Mouse (Mus musculus): ENCODE data around the gene Scp2d1. TPM values are rescaled to one million over a fixed set of nuclear protein-coding genes. Genes with fewer than 3 reads are reported as not detected.

Scp2d1 gene
- total and polyA plus RNA-seq, 2 experiments from 2014 or later: not detected

GRCm38 (mm10) chr2:144836667-144837311, 13.3 kb downstream of the Scp2d1 start:
- Histone ChIP-seq H3K9me3 (ENCODE audit: low read length) (no peaks in the 10 kb centered on the region), H3K4me2 (ENCODE audit: low read depth, low read length) (no peak overlapping the region), H3K27me3 (ENCODE audit: insufficient read depth, low read length) (no peaks in the 10 kb centered on the region), H3K27ac (no peak overlapping the region), H3K4me3 (ENCODE audit: low read length) (no peak overlapping the region), H3K36me3 (ENCODE audit: insufficient read depth, low read length) (no peaks in the 10 kb centered on the region), H3K4me1 (ENCODE audit: insufficient read depth, low read length) (no peaks in the 10 kb centered on the region), H3K9ac (replicated peaks; ENCODE audit: low read length) (no peak overlapping the region)
- DNase-seq (ENCODE audit: low spot score) (no peak), ATAC-seq (no peak)
- WGBS: 89% methylated on average over 5 of the region's 5 CpGs
- no peak for TF ChIP-seq CTCF (IDR thresholded peaks at IDR 0.05; ENCODE audit: low read depth)

- Histone ChIP-seq H3K4me1 (ENCODE audit: insufficient read depth, low read length) (no peaks in the 10 kb centered on the region), H3K27me3 (ENCODE audit: insufficient read depth, low read length) (no peaks in the 10 kb centered on the region), H3K27ac (no peak overlapping the region), H3K9me3 (ENCODE audit: low read length) (no peaks in the 10 kb centered on the region), H3K36me3 (ENCODE audit: insufficient read depth, low read length) (no peaks in the 10 kb centered on the region), H3K4me2 (ENCODE audit: low read depth, low read length) (no peak overlapping the region), H3K9ac (replicated peaks; ENCODE audit: low read length) (no peak overlapping the region), H3K4me3 (ENCODE audit: low read length) (no peak overlapping the region)
- DNase-seq (ENCODE audit: low spot score): no peak
- 81% methylated on average over 3 of the region's 3 CpGs for WGBS
- ATAC-seq: no peak
- no peak for TF ChIP-seq CTCF (IDR thresholded peaks at IDR 0.05; ENCODE audit: low read depth)
Measured at GRCm38 (mm10) chr2:144837312-144837679, 13.8 kb downstream of the Scp2d1 start.

GRCm38 (mm10) chr2:144868827-144869226, 45.4 kb downstream of the Scp2d1 start:
- Histone ChIP-seq H3K9ac (replicated peaks; ENCODE audit: low read length) (no peak overlapping the region), H3K36me3 (ENCODE audit: insufficient read depth, low read length) (no peaks in the 10 kb centered on the region), H3K4me1 (ENCODE audit: insufficient read depth, low read length) (no peaks in the 10 kb centered on the region), H3K27ac (no peak overlapping the region), H3K4me3 (ENCODE audit: low read length) (no peak overlapping the region), H3K27me3 (ENCODE audit: insufficient read depth, low read length) (no peaks in the 10 kb centered on the region), H3K4me2 (ENCODE audit: low read depth, low read length) (no peak overlapping the region), H3K9me3 (ENCODE audit: low read length) (no peaks in the 10 kb centered on the region)
- WGBS: 85% methylated on average over 2 of the region's 2 CpGs
- TF ChIP-seq CTCF (IDR thresholded peaks at IDR 0.05; ENCODE audit: low read depth): peak; percentile 36
- DNase-seq (ENCODE audit: low spot score): no peak
- no peak for ATAC-seq

Other genes starting within 250 kb of the Scp2d1 start
- 18.9 and 21.7 TPM in 2 replicates for gene Smim26, start 229.6 kb upstream of the Scp2d1 start, total RNA-seq (2014; rRNA removed)
- 72.7 and 75.9 TPM in 2 replicates for gene Smim26, start 229.6 kb upstream of the Scp2d1 start, polyA plus RNA-seq (2015; fragmentation: Nextera tagmentation; extraction: Ambion mirVana)
- 63.4 and 68.5 TPM in 2 replicates for gene Dtd1, start 223.8 kb upstream of the Scp2d1 start, total RNA-seq (2014; rRNA removed)
- 172 and 173 TPM in 2 replicates for gene Dtd1, start 223.8 kb upstream of the Scp2d1 start, polyA plus RNA-seq (2015; fragmentation: Nextera tagmentation; extraction: Ambion mirVana)